In the genomic region with DNA sequence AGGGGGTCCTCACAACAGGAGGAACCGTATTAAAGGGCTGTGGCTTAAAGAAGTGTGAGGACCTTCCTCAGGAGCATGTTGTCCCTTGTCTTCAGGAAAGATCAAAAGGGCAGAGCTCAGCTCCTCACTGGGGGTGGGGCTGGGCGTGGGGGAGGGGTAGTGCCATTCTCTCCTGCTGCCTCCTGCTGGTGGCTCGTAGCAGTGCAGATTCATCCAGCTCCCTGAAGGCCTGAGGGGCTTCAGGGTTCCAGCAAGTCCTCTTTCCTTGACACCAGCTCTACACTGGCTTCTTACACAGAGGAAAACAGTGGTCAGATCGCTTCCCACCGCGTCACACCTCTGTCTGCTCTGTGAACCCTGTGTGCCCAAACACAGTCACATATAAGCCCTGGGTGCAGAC, we compare ENCODE assay signal across 8 mouse cellular contexts. TPM values are rescaled to one million over a fixed set of nuclear protein-coding genes. Genes with fewer than 3 reads are reported as not detected.
DNase-seq lines count a peak whose midpoint lies in the region; ATAC-seq and TF ChIP-seq lines count a peak whose summit lies in the region.
"Had no signal": no experiment of that assay in that cellular context is flagged by ENCODE, and none has a peak within 500 bp of the region (broad histone marks: within the 10 kb centered on the region; RNA-seq: fewer than 3 reads in every experiment).

No protein-coding gene starts in this region.

- no peak overlapping the region for H3K9ac ChIP-seq in kidney, embryonic 16.5 days (replicated peaks; ENCODE audit: low read length)
- H3K9ac ChIP-seq: liver, embryonic 15.5 days had no signal

- no peaks in the 10 kb centered on the region for H3K9me3 ChIP-seq in kidney, embryonic 16.5 days (ENCODE audit: low read length)
- H3K9me3 ChIP-seq: liver, embryonic 15.5 days had no signal

- no peaks in the 10 kb centered on the region for H3K36me3 ChIP-seq in kidney, embryonic 16.5 days (ENCODE audit: insufficient read depth, low read length)

- ATAC-seq in kidney, embryonic 16.5 days (ENCODE audit: low FRiP score, low TSS enrichment), result no peak
- peak; percentile 75 for ATAC-seq in megakaryocyte progenitor cell, adult 5-6 weeks (replicated peaks; ENCODE audit: poor library complexity)
- ATAC-seq in cerebellum, adult (ENCODE audit: insufficient number of reproducible peaks, low FRiP score, low TSS enrichment), result no peak

- 36% methylated on average over 6 of the region's 6 CpGs for WGBS in kidney, embryonic 16.5 days
- 72% methylated on average over 6 of the region's 6 CpGs for WGBS in bone marrow, adult 2 months

- no peak overlapping the region for H3K4me2 ChIP-seq in kidney, embryonic 16.5 days (replicated peaks; ENCODE audit: low read depth, low read length)
- H3K4me2 ChIP-seq: liver, embryonic 15.5 days had no signal

- no peak overlapping the region for H3K27ac ChIP-seq in kidney, embryonic 16.5 days (ENCODE audit: low read length)
- H3K27ac ChIP-seq in bone marrow, adult 2 months (ENCODE audit: control insufficient read depth, insufficient read depth, low read depth, low read length, poor library complexity), result no peak overlapping the region
- H3K27ac ChIP-seq: liver, embryonic 15.5 days had no signal

- TF ChIP-seq CTCF in bone marrow, adult 2 months (IDR thresholded peaks at IDR 0.05; ENCODE audit: control insufficient read depth, insufficient read depth, low read length), result peak; percentile 37

- peak; percentile 30 for DNase-seq in kidney, postnatal 14 days
- peak; percentile 65 for DNase-seq in ES-CJ7 (ENCODE audit: low read depth, low spot score)
- no peak for DNase-seq in left cerebral cortex, adult 11 months (ENCODE audit: low spot score)

- H3K4me3 ChIP-seq in kidney, embryonic 16.5 days (ENCODE audit: low read length), result no peak overlapping the region
- H3K4me3 ChIP-seq in bone marrow, adult 2 months (replicated peaks; ENCODE audit: control insufficient read depth, low read depth, low read length), result no peak overlapping the region
- H3K4me3 ChIP-seq: liver, embryonic 15.5 days had no signal

- H3K27me3 ChIP-seq in kidney, embryonic 16.5 days (ENCODE audit: insufficient read depth, low read length), result no peaks in the 10 kb centered on the region
- H3K27me3 ChIP-seq: liver, embryonic 15.5 days had no signal

- no peaks in the 10 kb centered on the region for H3K4me1 ChIP-seq in kidney, embryonic 16.5 days (ENCODE audit: insufficient read depth, low read length)
- no peaks in the 10 kb centered on the region for H3K4me1 ChIP-seq in bone marrow, adult 2 months (ENCODE audit: control insufficient read depth, insufficient read depth, low read length)

- no peak for TF ChIP-seq POLR2A in bone marrow, adult 2 months (IDR thresholded peaks at IDR 0.05; ENCODE audit: borderline replicate concordance, control insufficient read depth, low read depth, low read length)

RNA-seq across cellular contexts. Expression of gene Ttc38, which starts 8.9 kb away (rescaled TPM):
- 8.0 and 8.2 TPM in 2 replicates for polyA plus RNA-seq in kidney, embryonic 16.5 days (2015; fragmentation: Nextera tagmentation; extraction: Ambion mirVana)
- 2.4 and 2.9 TPM in 2 replicates for polyA plus RNA-seq in bone marrow, adult 2 months (2011; ENCODE audit: insufficient read depth, insufficient read length, low replicate concordance, missing spikeins)
- total RNA-seq in megakaryocyte progenitor cell, adult 5-6 weeks (2015), result 1.9 and 2.4 TPM in 2 replicates
- total RNA-seq in megakaryocyte progenitor cell, adult 5-6 weeks (2017), result 2.4 and 3.3 TPM in 2 replicates

RNA-seq across cellular contexts. Expression of gene Gtse1, which starts 18.6 kb away (rescaled TPM):
- polyA plus RNA-seq in kidney, embryonic 16.5 days (2015; fragmentation: Nextera tagmentation; extraction: Ambion mirVana), result 31.0 and 33.1 TPM in 2 replicates
- polyA plus RNA-seq in bone marrow, adult 2 months (2011; ENCODE audit: insufficient read depth, insufficient read length, low replicate concordance, missing spikeins), result 16.0 and 20.8 TPM in 2 replicates
- 15.3 and 18.1 TPM in 2 replicates for total RNA-seq in megakaryocyte progenitor cell, adult 5-6 weeks (2015)
- 16.9 and 18.6 TPM in 2 replicates for total RNA-seq in megakaryocyte progenitor cell, adult 5-6 weeks (2017)

RNA-seq across cellular contexts. Expression of gene Pkdrej, which starts 19.4 kb away (rescaled TPM):
- 0.10 and 0.11 TPM in 2 replicates for polyA plus RNA-seq in kidney, embryonic 16.5 days (2015; fragmentation: Nextera tagmentation; extraction: Ambion mirVana)
- polyA plus RNA-seq in bone marrow, adult 2 months (2011; ENCODE audit: insufficient read depth, insufficient read length, low replicate concordance, missing spikeins), result not detected in 2 replicates
- total RNA-seq in megakaryocyte progenitor cell, adult 5-6 weeks (2015), result 0.05 TPM in 2 replicates
- 0.07 TPM in 1 of 2 replicates, not detected in the other for total RNA-seq in megakaryocyte progenitor cell, adult 5-6 weeks (2017)

RNA-seq across cellular contexts. Expression of gene Cdpf1, which starts 29.5 kb away (rescaled TPM):
- polyA plus RNA-seq in kidney, embryonic 16.5 days (2015; fragmentation: Nextera tagmentation; extraction: Ambion mirVana), result 31.1 and 37.4 TPM in 2 replicates
- polyA plus RNA-seq in bone marrow, adult 2 months (2011; ENCODE audit: insufficient read depth, insufficient read length, low replicate concordance, missing spikeins), result 5.8 and 10.8 TPM in 2 replicates
- 10.9 and 17.1 TPM in 2 replicates for total RNA-seq in megakaryocyte progenitor cell, adult 5-6 weeks (2015)
- 15.2 and 15.5 TPM in 2 replicates for total RNA-seq in megakaryocyte progenitor cell, adult 5-6 weeks (2017)

RNA-seq across cellular contexts. Expression of gene Trmu, which starts 38.1 kb away (rescaled TPM):
- 51.8 and 53.2 TPM in 2 replicates for polyA plus RNA-seq in kidney, embryonic 16.5 days (2015; fragmentation: Nextera tagmentation; extraction: Ambion mirVana)
- 15.3 and 40.4 TPM in 2 replicates for polyA plus RNA-seq in bone marrow, adult 2 months (2011; ENCODE audit: insufficient read depth, insufficient read length, low replicate concordance, missing spikeins)
- total RNA-seq in megakaryocyte progenitor cell, adult 5-6 weeks (2015), result 7.4 and 7.6 TPM in 2 replicates
- 22.6 and 24.7 TPM in 2 replicates for total RNA-seq in megakaryocyte progenitor cell, adult 5-6 weeks (2017)
